Mouse (Mus musculus) myocyte (in vitro differentiated cells): ENCODE results near the gene Syt1.

Experiments
- CEBPB ChIP-seq: IDR thresholded peaks from 2 replicates; pipeline ENCODE4 v1.6.1; 2011; ENCODE audit warnings: mild to moderate bottlenecking, moderate library complexity; ENCODE audit not compliant: poor library complexity, insufficient read depth, severe bottlenecking
- E2F4 ChIP-seq: IDR thresholded peaks from one replicate; pipeline ENCODE4 v1.6.1; 2011; ENCODE audit warnings: mild to moderate bottlenecking, control low read depth, moderate library complexity; ENCODE audit not compliant: insufficient read depth
- MAX ChIP-seq: IDR thresholded peaks from one replicate; pipeline ENCODE4 v1.6.1; 2011; ENCODE audit warnings: low read depth, mild to moderate bottlenecking, control low read depth
- MYOD1 ChIP-seq, 3 experiments: IDR thresholded peaks; one replicate each; pipeline ENCODE4 v1.6.1; 2011; ENCODE audit warnings: control low read depth in 2 of 3, low read depth in 2 of 3, mild to moderate bottlenecking in 2 of 3, moderate library complexity in 1 of 3; ENCODE audit not compliant: insufficient read length in 2 of 3, control insufficient read depth in 1 of 3
- POLR2A ChIP-seq: IDR thresholded peaks from one replicate; pipeline ENCODE4 v1.6.1; 2011; ENCODE audit warnings: low read depth, mild to moderate bottlenecking, control low read depth, moderate library complexity; ENCODE audit not compliant: insufficient read length
- POLR2AphosphoS2 ChIP-seq: IDR thresholded peaks from one replicate; pipeline ENCODE4 v1.6.1; 2011; ENCODE audit warnings: low read depth, control low read depth; ENCODE audit not compliant: insufficient read length
- SRF ChIP-seq: IDR thresholded peaks from one replicate; pipeline ENCODE4 v1.6.1; 2011; ENCODE audit warnings: low read depth; ENCODE audit not compliant: control insufficient read depth, insufficient read length
- TCF3 ChIP-seq: IDR thresholded peaks from one replicate; pipeline ENCODE4 v1.6.1; 2011; ENCODE audit warnings: low read depth, control low read depth; ENCODE audit not compliant: insufficient read length
- USF1 ChIP-seq: IDR thresholded peaks from one replicate; pipeline ENCODE4 v1.6.1; 2011; ENCODE audit warnings: low read depth, mild to moderate bottlenecking, control low read depth, moderate library complexity

- TF ChIP-seq POLR2A (no peak), E2F4 (no peak), POLR2AphosphoS2 (no peak), USF1 (no peak), MAX (no peak), CEBPB (no peak), SRF (no peak), TCF3 (no peak), MYOD1 (IDR thresholded peaks at IDR 0.05; ENCODE audit: control insufficient read depth in 1 of 3, insufficient read length in 2 of 3, low read depth in 2 of 3) (no peak)
These were observed 491.6 kb downstream of the Syt1 start for GRCm38 (mm10) chr10:108519156-108519555.
